Mouse (Mus musculus) megakaryocyte, embryonic 14.5 days (primary cell): ENCODE measurements at regions not wholly inside any gene's neighbourhood (a gene's known extent, or its start where the extent isn't known, plus 50 kb on each side); places are given as distances from the start of the nearest gene placed in this dataset.

ENCODE experiments used
- FLI1 ChIP-seq: IDR thresholded peaks from 2 replicates; pipeline ENCODE4 v1.6.1; 2012; ENCODE audit warnings: low read length, inconsistent platforms, mixed read lengths
- GATA1 ChIP-seq: IDR thresholded peaks from 3 replicates; pipeline ENCODE4 v1.6.1; 2012; ENCODE audit warnings: mixed read lengths, low read length, inconsistent platforms, borderline replicate concordance

DNA sequence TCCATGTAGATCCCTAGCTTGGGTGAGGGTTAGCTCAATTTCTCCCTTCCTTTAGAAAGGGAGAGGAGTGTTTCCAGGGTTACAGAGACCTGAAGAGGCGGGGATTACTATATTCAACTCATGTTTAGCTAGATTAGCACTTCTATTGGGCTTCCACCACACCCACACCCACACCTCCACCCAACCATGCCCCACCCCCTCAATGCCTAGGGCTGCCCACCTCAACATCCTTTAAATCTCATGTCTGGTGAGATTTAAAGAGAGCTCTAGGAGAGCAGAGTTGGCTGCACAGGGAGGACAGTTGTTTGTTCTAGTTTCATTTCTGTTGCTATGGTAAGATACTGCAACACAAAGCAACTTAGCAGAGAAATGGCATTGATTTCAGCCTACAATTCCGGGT is 113.8 kb upstream of the Cops8 start:
- TF ChIP-seq GATA1: no peak
- TF ChIP-seq FLI1: no peak
